Mouse (Mus musculus): ENCODE measurements around the gene H2-Q4.
"Not testable (repeated sequence)": the region's sequence is repeated elsewhere in the genome, so short reads cannot be mapped to it uniquely, and the experiment has no call there.

The H2-Q4 gene

GRCm38 (mm10) chr17:35379369-35379728 lies at the start of gene H2-Q4:
Gene H2-Q4, plus strand, starts transcription at chr17:35379617.
- peak; percentile 82 for DNase-seq

DNA sequence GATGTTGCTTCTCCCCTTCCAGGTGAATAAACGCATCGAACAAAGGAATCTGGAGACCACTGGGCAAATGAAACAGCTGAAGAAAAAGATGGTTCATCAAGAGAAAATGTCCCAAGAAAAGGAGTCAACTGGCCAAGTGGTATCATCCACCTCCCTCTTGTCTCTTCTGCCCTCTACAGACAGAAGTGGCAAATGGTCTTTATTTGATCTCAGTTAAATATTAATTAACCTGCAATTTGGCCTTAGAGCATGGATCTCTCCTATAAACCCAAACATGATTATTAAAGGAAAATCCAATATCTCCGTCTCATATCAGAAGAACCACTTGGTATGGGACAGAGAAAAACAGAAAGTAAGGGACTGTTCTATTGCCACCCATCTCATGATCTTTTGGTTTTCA lies 49.7 kb upstream of the H2-Q4 start:
- not testable (repeated sequence) for DNase-seq

DNA sequence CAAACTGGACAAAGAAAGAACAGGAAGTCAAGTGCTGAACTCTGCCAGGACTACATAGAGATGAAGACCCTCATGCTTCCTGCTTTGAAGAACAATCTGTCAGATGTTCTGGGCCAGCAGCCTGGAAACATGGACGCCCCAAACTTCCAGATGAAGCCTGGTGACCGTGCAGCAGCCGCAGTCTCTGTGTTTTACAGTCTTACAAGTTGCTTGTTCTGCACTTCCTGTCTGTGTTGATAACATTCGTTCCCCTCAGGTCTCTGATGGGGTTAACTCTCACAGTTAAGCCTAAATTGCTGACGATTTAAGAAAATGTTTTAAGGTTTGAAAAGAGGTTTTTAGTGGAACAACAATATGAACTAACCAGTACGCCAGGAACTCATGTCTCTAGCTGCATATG lies 47.9 kb upstream of the H2-Q4 start:
- DNase-seq, result not testable (repeated sequence)

DNA sequence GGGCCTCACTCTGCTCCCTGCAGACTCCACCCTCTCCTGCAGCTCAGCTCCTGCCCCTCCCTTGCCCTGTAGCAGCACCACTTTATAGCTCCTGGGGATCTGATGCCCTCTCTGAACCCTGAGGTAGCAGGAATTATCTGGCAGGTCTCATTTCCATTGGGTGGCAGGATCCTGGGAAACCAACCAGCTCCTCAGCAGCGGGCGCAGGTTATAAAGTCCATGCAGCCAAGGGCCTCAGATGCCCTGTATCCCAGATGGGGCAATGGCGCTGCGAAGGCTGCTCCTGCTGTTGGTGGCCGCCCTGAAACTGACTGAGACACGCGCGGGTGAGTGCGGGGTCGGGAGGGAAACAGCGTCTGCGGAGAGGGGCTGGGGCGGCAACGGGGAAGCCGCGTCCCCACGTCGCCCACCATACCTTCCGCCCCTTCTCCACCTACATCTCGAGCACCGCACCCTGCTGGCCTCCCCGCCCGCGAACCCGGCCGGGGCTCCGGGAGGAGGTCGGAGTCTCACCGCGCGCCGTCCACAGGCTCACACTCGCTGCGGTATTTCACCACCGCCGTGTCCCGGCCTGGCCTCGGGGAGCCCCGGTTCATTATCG lies 37.2 kb upstream of the H2-Q4 start, which contains the start of gene H2-Q2:
H2-Q2 (plus strand) TSS at position 172 of the 601 bp plus-strand sequence.
- DNase-seq, result no peak

GRCm38 (mm10) chr17:35342711-35343476 lies 36.5 kb upstream of the H2-Q4 start:
- no peak for DNase-seq

GRCm38 (mm10) chr17:35347659-35348058 lies 31.8 kb upstream of the H2-Q4 start:
- DNase-seq, result not testable (repeated sequence)

- DNase-seq, result not testable (repeated sequence)
These were observed 26.1 kb upstream of the H2-Q4 start for GRCm38 (mm10) chr17:35353275-35353674.

DNA sequence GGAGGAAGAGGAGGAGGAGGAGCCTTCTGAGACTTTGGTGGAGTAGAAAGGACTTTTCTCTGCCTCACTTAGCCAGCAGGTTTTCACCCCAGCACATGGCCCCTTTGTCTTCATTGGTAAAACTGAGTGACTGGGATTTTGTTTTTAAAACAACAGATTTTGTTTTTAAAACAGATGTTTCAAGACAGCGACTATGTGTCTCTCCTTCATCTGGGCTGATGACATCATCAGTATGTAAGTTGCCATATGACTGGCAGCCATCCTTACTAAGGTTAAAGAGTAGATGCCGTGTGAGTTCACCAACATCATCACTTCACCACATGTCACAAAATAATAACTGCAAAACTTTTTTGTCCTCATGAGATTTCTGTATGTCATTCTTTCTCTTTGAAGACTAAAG lies 25.3 kb upstream of the H2-Q4 start:
- no peak for DNase-seq

GRCm38 (mm10) chr17:35357086-35357485 lies 22.3 kb upstream of the H2-Q4 start:
- no peak for DNase-seq

DNA sequence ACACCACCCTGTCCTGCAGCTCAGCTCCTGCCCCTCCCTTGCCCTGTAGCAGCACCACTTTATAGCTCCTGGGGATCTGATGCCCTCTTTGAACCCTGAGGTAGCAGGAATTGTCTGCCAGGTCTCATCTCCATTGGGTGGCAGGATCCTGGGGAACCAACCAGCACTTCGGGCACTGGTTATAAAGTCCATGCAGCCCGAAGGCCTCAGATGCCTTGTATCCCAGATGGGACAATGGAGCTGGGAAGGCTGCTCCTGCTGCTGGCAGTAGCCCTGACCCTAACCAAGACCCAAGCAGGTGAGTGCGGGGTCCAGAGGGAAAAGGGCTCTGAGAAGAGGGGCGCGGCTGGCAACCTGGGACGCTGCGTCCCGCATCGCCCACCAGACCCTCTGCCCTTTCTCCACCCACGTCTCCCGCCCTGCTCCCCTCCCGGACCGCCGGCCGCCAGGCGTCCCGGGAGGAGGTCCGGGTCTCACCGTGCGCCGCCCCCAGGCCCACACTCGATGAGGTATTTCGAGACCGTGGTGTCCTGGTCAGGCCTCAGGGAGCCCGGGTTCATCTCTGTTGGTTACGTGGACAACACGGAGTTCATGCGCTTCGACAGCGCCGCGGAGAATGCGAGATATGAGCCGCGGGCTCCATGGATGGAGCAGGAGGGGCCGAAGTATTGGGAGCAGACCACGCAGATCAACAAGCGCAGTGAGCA lies 20.5 kb upstream of the H2-Q4 start:
- DNase-seq, result no peak

DNA sequence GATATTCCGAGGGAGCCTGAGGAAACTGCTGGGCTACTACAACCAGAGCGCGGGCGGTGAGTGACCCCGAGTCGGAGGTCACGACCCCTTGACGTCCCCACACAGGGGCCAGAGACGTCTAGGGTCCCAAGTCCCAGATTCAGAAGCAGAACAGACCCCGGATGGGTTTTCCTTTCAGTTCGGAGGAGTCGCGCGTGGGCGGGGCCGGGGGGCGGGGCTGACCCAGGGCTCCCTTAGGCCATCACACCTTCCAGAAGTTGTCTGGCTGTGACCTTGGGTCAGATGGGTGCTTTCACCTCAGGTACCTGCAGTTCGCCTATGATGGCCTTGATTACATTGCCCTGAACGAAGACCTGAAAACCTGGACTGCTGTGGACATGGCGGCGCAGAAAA lies 20.0 kb upstream of the H2-Q4 start:
- DNase-seq, result no peak

DNA sequence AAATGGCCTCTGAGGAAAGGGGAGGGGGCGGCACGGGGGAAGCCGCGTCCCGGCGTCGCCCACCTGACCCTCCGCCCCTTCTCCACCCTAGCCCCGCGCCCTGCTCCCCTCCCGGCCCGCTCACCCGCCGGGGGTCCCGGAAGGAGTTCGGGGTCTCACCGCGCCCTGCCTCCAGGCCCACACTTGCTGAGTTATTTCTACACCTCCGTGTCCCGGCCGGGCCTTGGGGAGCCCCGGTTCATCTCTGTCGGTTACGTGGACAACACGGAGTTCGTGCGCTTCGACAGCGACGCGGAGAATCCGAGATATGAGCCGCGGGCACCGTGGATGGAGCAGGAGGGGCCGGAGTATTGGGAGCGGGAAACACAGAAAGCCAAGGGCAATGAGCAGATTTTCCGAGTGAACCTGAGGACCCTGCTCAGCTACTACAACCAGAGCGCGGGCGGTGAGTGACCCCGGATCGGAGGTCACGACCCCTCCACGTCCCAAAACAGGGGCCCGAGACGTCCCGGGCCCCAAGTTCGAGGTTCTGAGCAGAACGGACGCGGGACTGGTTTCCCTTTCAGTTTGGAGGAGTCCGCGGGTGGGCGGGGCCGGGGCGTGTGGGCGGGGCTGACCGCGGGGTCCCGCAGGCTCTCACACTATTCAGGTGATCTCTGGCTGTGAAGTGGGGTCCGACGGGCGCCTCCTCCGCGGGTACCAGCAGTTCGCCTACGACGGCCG lies 473 bp downstream of the H2-Q4 start:
- DNase-seq, result no peak

DNA sequence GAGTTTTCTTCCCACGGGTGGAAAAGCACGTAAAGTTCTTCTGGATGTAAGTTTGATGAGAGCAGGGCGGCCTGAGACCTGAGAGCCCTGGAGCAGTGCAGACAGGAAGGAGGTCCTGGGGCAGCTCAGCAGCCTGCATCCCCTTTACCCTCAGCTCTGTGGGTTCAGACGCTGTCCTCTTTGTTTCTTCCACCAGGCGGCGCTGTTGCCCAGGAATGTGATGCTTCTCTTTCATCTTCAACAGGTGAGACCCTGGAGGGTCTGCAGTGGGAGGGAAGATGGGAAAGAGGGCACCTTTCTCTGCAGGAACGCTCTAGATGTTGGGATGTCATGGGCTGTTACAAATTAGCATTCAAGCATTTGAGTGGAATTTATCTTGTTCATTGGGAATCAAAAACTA lies 10.4 kb downstream of the H2-Q4 start:
- DNase-seq, result not testable (repeated sequence)

DNA sequence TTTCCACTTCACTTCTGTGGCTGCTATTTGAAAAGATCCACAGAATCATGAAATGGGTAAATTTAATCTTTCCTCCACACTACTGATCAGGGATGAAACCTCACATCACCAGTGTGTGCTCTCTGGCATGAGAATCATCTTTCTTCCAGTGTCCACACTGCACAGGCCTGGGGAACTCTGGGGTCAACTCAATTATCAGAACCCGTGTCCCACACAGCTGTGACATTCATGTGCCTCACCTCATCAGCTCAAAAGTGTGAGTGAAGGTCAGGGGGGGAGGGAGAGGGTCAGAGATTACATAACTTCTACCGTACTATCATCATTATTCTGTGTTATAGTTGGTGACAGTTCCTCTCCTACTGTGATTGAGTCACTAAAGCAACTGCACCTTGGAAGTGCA lies 13.3 kb downstream of the H2-Q4 start:
- not testable (repeated sequence) for DNase-seq

- DNase-seq, result not testable (repeated sequence)
These were observed 14.7 kb downstream of the H2-Q4 start for GRCm38 (mm10) chr17:35393864-35394800.

GRCm38 (mm10) chr17:35396956-35397355 lies 17.5 kb downstream of the H2-Q4 start:
- not testable (repeated sequence) for DNase-seq

DNA sequence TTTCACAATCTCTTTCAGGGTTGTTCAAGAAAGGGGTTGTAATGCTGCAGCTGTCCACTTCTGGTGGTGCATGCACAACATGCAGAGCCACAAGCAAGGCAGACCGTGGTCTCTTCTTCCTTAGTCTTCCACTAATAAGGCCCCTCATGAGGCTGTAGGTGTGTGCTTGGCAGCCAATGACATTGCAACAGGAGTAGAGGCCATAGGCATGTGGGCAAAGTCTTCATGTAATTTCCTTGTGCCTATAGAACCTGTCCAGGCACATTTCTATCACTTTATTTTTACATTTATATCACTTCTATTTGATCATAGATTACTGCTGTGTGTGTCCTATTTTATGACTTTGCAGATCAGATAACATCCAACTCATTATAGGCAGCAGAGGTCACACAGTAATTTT lies 33.6 kb downstream of the H2-Q4 start:
- not testable (repeated sequence) for DNase-seq

DNA sequence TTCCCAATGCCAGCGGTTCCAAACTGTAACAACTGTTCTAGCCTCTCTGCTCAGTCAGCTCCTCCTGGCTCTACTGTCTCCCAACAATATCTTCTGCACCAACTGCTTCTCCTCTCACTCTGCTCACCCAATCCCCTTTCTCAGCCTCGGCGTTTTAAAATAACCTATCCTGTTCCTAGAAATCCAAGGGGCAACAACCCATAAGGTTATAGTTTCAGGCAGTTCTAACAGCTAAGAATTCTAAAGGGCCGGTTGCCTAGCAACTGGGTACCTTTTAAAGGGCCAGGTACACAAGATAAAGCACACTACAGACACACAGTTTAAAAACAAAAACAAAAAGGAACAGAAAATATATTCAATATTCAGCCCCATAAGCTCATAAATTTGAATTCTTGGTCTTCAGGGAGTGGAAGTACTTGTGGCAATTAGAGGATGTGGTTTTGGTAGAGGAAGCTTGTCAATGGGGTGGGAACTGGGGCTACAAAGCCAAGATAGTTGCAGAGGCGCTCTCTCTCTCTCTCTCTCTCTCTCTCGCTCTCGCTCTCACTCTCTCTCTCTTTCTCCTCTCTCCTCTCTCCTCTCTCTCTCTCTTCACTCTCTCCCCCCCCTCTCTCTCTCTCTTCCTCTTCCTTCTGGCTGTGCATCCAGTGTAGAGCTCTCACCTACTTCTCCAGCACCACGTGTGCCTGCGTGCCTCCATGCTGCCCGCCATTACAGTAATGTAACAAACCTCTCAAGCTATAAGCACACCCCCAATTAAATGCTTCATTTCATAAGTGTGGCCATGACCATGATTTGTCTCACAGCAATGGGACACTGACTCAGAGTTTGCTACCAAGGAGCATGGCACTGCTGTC lies 36.1 kb downstream of the H2-Q4 start:
- not testable (repeated sequence) for DNase-seq

- DNase-seq, result no peak
These were observed 39.4 kb downstream of the H2-Q4 start for GRCm38 (mm10) chr17:35418772-35419171.

DNA sequence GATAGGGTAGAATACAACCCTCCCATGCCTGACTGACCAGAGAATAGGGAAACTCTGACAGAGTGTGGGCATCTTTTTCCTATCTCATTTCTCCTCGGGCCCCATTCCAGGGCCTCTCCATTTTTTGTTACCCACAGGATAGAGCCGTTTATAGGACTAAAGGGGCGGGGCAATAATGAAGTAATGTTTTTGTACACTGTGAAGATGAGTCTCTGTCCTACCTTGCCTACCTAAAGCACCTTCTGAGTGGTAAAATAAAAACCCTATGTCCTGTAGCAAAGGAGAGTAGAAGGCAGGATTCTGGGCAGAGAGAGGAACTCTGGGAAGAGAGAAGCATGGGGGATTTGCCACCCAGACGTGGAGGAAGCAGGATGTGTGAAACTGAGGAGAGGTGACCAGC lies 40.1 kb downstream of the H2-Q4 start:
- not testable (repeated sequence) for DNase-seq

Data from right cerebral cortex, adult 18-20 months (tissue).